Mouse (Mus musculus): ENCODE data around the gene Cdc14a. TPM values are rescaled to one million over a fixed set of nuclear protein-coding genes. Genes with fewer than 3 reads are reported as not detected.

Cdc14a gene
- total RNA-seq, 2 experiments from 2014 or later = 4.9 to 6.2 TPM

GRCm38 (mm10) chr3:116329023-116329762, 94.6 kb downstream of the Cdc14a start:
- TF ChIP-seq CTCF (conservative IDR thresholded peaks at IDR 0.05) = no peak
- no peak for DNase-seq (ENCODE audit: low spot score in 2 of 2)
- no peak overlapping the region for H3K4me3 ChIP-seq
- no peak overlapping the region for H3K27ac ChIP-seq

GRCm38 (mm10) chr3:116327616-116328004, 96.2 kb downstream of the Cdc14a start:
- DNase-seq (ENCODE audit: low spot score in 2 of 2) = no peak
- H3K27ac ChIP-seq = no peak overlapping the region
- TF ChIP-seq CTCF (conservative IDR thresholded peaks at IDR 0.05) = no peak
- H3K4me3 ChIP-seq = no peak overlapping the region

- peak; percentile 88 to 90 for DNase-seq (ENCODE audit: low spot score in 2 of 2)
- Histone ChIP-seq H3K27ac (peak overlapping the region; percentile 5; the same call in 1 of the 2 replicates), H3K4me3 (peak overlapping the region; percentile 50)
- peak; percentile 99 for TF ChIP-seq CTCF (conservative IDR thresholded peaks at IDR 0.05)
Measured at GRCm38 (mm10) chr3:116327001-116327615, 96.7 kb downstream of the Cdc14a start.

- Histone ChIP-seq H3K4me3 (no peak overlapping the region), H3K27ac (no peak overlapping the region)
- DNase-seq (ENCODE audit: low spot score in 2 of 2) = no peak
- TF ChIP-seq CTCF (conservative IDR thresholded peaks at IDR 0.05) = no peak
Measured at GRCm38 (mm10) chr3:116325501-116325900, 98.3 kb downstream of the Cdc14a start.

GRCm38 (mm10) chr3:116319696-116320095, 104.1 kb downstream of the Cdc14a start:
- DNase-seq (ENCODE audit: low spot score in 2 of 2) = no peak
- TF ChIP-seq CTCF (conservative IDR thresholded peaks at IDR 0.05) = no peak
- Histone ChIP-seq H3K27ac (no peak overlapping the region), H3K4me3 (no peak overlapping the region)

- no peak for TF ChIP-seq CTCF (conservative IDR thresholded peaks at IDR 0.05)
- Histone ChIP-seq H3K4me3 (no peak overlapping the region), H3K27ac (no peak overlapping the region)
- DNase-seq (ENCODE audit: low spot score in 2 of 2) = no peak
Measured at GRCm38 (mm10) chr3:116311838-116312237, 112.0 kb downstream of the Cdc14a start.

GRCm38 (mm10) chr3:116311173-116311572, 112.7 kb downstream of the Cdc14a start:
- DNase-seq (ENCODE audit: low spot score in 2 of 2) = no peak
- H3K4me3 ChIP-seq = no peak overlapping the region
- TF ChIP-seq CTCF (conservative IDR thresholded peaks at IDR 0.05) = no peak
- H3K27ac ChIP-seq = no peak overlapping the region

- no peak overlapping the region for H3K27ac ChIP-seq
- H3K4me3 ChIP-seq = no peak overlapping the region
- no peak for DNase-seq (ENCODE audit: low spot score in 2 of 2)
- no peak for TF ChIP-seq CTCF (conservative IDR thresholded peaks at IDR 0.05)
Measured at GRCm38 (mm10) chr3:116310672-116311071, 113.2 kb downstream of the Cdc14a start.

- TF ChIP-seq CTCF (conservative IDR thresholded peaks at IDR 0.05) = no peak
Measured at GRCm38 (mm10) chr3:116310033-116310432, 113.8 kb downstream of the Cdc14a start.

GRCm38 (mm10) chr3:116304800-116305753, 118.8 kb downstream of the Cdc14a start:
- H3K4me3 ChIP-seq = no peak overlapping the region
- TF ChIP-seq CTCF (conservative IDR thresholded peaks at IDR 0.05) = no peak; the same call in 1 of the 2 replicates
- no peak for DNase-seq (ENCODE audit: low spot score in 2 of 2)
- no peak overlapping the region for H3K27ac ChIP-seq

More at GRCm38 (mm10) chr3:116310033-116310432, 113.8 kb downstream of the Cdc14a start:
- no peak for DNase-seq (ENCODE audit: low spot score in 2 of 2)
- Histone ChIP-seq H3K4me3 (no peak overlapping the region), H3K27ac (no peak overlapping the region)

- no peak overlapping the region for H3K4me3 ChIP-seq
- TF ChIP-seq CTCF (conservative IDR thresholded peaks at IDR 0.05) = no peak
- no peak for DNase-seq (ENCODE audit: low spot score in 2 of 2)
Measured at GRCm38 (mm10) chr3:116302581-116302980, 121.3 kb downstream of the Cdc14a start.

GRCm38 (mm10) chr3:116301754-116302153, 122.1 kb downstream of the Cdc14a start:
- DNase-seq (ENCODE audit: low spot score in 2 of 2) = no peak
- no peak for TF ChIP-seq CTCF (conservative IDR thresholded peaks at IDR 0.05)
- Histone ChIP-seq H3K4me3 (no peak overlapping the region), H3K27ac (no peak overlapping the region)

More at GRCm38 (mm10) chr3:116302581-116302980, 121.3 kb downstream of the Cdc14a start:
- no peak overlapping the region for H3K27ac ChIP-seq

GRCm38 (mm10) chr3:116298727-116299126, 125.1 kb downstream of the Cdc14a start:
- DNase-seq (ENCODE audit: low spot score in 2 of 2) = no peak
- TF ChIP-seq CTCF (conservative IDR thresholded peaks at IDR 0.05) = no peak
- no peak overlapping the region for H3K4me3 ChIP-seq
- no peak overlapping the region for H3K27ac ChIP-seq

Measured in layer of hippocampus, adult 2 months (tissue).